Mouse (Mus musculus) Patski (cell line): Measurements from ENCODE around the gene Ptx4. TPM values are rescaled to one million over a fixed set of nuclear protein-coding genes. Genes with fewer than 3 reads are reported as not detected.

Source experiments
- ATAC-seq: fragments of 100-300 bp; one replicate; pipeline ENCODE4 v1.8.0; 2021
- CTCF ChIA-PET: fragments of 350-600 bp; sonication (Branson Sonifier 250); formaldehyde crosslinking; loops from one replicate; lab custom pipeline; 2022; ENCODE audit warnings: inconsistent platforms; lab: Charles Lee
- POLR2A ChIA-PET: fragments of 350-600 bp; sonication (Branson Sonifier 250); formaldehyde crosslinking; loops from one replicate; lab custom pipeline; 2022; ENCODE audit warnings: antibody characterized with exemption, inconsistent platforms; lab: Charles Lee
- DNase-seq: peaks from one replicate; pipeline ENCODE4 v3.0.0-alpha.2; 2011; ENCODE audit warnings: low read depth, low spot score
- H3K27me3 ChIP-seq: fragments of 371-371 bp; one replicate; pipeline ENCODE4 v1.5.1; 2021
- CTCF ChIP-seq: fragments of 100-300 bp; IDR thresholded peaks from one replicate; pipeline ENCODE4 v1.5.1; 2021
- in situ Hi-C: fragments of 300-500 bp; cut with MboI; formaldehyde crosslinking; loops from 3 replicates; pipeline ENCODE4 v1.11.1; 2018; ENCODE audit warnings: low pct_unique_long_range_greater_than_20kb, mixed read lengths
- polyA plus RNA-seq: library from polyadenylated mRNA; unstranded; gene quantifications from one replicate; pipeline ENCODE4 v1.2.3, GENCODE M21; 2021

Ptx4 gene
- polyA plus RNA-seq, 1 experiment from 2014 or later = 0.05 TPM

GRCm38 (mm10) chr17:25138803-25139202 is 18.2 kb downstream of the Ptx4 start:
- ChIA-PET POLR2A (no interaction called here), CTCF (interaction anchor here (1.8 kb wide), 1 partner anchor 22 kb away, joined by 5 read pairs; no protein-coding TSS in a partner anchor)
- no peak for ATAC-seq
- DNase-seq = no peak
- in situ Hi-C loops = no loop called here
- no peak for TF ChIP-seq CTCF
- no peaks in the 10 kb centered on the region for H3K27me3 ChIP-seq

GRCm38 (mm10) chr17:25139960-25140359 is 19.4 kb downstream of the Ptx4 start:
- POLR2A ChIA-PET = no interaction called here
- ATAC-seq (no peak), DNase-seq (no peak)
- CTCF ChIA-PET = interaction anchor here (1.3 to 1.8 kb wide), 3 partner anchors 10 to 28 kb away, joined by 3 to 5 read pairs (median 3); no protein-coding TSS in a partner anchor
- no peaks in the 10 kb centered on the region for H3K27me3 ChIP-seq
- TF ChIP-seq CTCF = no peak
- in situ Hi-C loops = no loop called here

- ChIA-PET POLR2A (no interaction called here), CTCF (interaction anchor here (1.5 kb wide), 1 partner anchor 22 kb away, joined by 3 read pairs; the partner anchor contains the start of gene BC003965)
- in situ Hi-C loops = no loop called here
- ATAC-seq (no peak), DNase-seq (no peak)
- no peak for TF ChIP-seq CTCF
- no peaks in the 10 kb centered on the region for H3K27me3 ChIP-seq
Measured at GRCm38 (mm10) chr17:25162161-25162560, 41.6 kb downstream of the Ptx4 start, which contains the start of gene Ccdc154. TSS of gene Ccdc154 (plus strand) at chr17:25162461.

- TF ChIP-seq CTCF = no peak
- in situ Hi-C loops = no loop called here
- ATAC-seq = no peak
- H3K27me3 ChIP-seq = no peaks in the 10 kb centered on the region
- POLR2A ChIA-PET = interaction anchor here (1.4 kb wide), 1 partner anchor 8 kb away, joined by 3 read pairs; no protein-coding TSS in a partner anchor
- CTCF ChIA-PET = interaction anchor here (1.5 kb wide), 1 partner anchor 21 kb away, joined by 3 read pairs; the partner anchor contains the start of gene BC003965
- no peak for DNase-seq
Measured at GRCm38 (mm10) chr17:25163387-25163786, 42.8 kb downstream of the Ptx4 start.

- in situ Hi-C loops = no loop called here
- DNase-seq (no peak), ATAC-seq (no peak)
- POLR2A ChIA-PET = no interaction called here
- TF ChIP-seq CTCF = no peak
- CTCF ChIA-PET = no interaction called here
- H3K27me3 ChIP-seq = no peaks in the 10 kb centered on the region
Measured at GRCm38 (mm10) chr17:25164770-25165169, 44.2 kb downstream of the Ptx4 start.

- no peak for TF ChIP-seq CTCF
- CTCF ChIA-PET = no interaction called here
- in situ Hi-C loops = no loop called here
- POLR2A ChIA-PET = no interaction called here
- no peaks in the 10 kb centered on the region for H3K27me3 ChIP-seq
- ATAC-seq (no peak), DNase-seq (no peak)
Measured at GRCm38 (mm10) chr17:25165970-25166671, 45.6 kb downstream of the Ptx4 start.

GRCm38 (mm10) chr17:25169706-25170105 is 49.1 kb downstream of the Ptx4 start:
- no peaks in the 10 kb centered on the region for H3K27me3 ChIP-seq
- in situ Hi-C loops = no loop called here
- POLR2A ChIA-PET = no interaction called here
- TF ChIP-seq CTCF = no peak
- DNase-seq = no peak
- CTCF ChIA-PET = no interaction called here
- ATAC-seq = no peak

GRCm38 (mm10) chr17:25172558-25172957 is 52.0 kb downstream of the Ptx4 start:
- TF ChIP-seq CTCF = no peak
- in situ Hi-C loops = no loop called here
- ATAC-seq = no peak
- ChIA-PET CTCF (no interaction called here), POLR2A (interaction anchor here (0.6 to 1.2 kb wide), 2 partner anchors 12 to 529 kb away, joined by 3 read pairs; partner anchors contain the start of gene BC003965)
- no peak for DNase-seq
- peaks cover 7% of the 10 kb centered on the region for H3K27me3 ChIP-seq

Other genes with a start within 250 kb of the Ptx4 start
- gene Nubp2, start 234.4 kb upstream of the Ptx4 start, polyA plus RNA-seq = 49.8 TPM
- 32.4 TPM for gene Spsb3, start 234.1 kb upstream of the Ptx4 start, polyA plus RNA-seq
- 21.4 TPM for gene Eme2, start 225.7 kb upstream of the Ptx4 start, polyA plus RNA-seq
- gene Mrps34, start 225.6 kb upstream of the Ptx4 start, polyA plus RNA-seq = 115 TPM
- gene Nme3, start 224.3 kb upstream of the Ptx4 start, polyA plus RNA-seq = 39.8 TPM
- gene Mapk8ip3, start 183.8 kb upstream of the Ptx4 start, polyA plus RNA-seq = 66.3 TPM
- gene Jpt2, start 160.1 kb upstream of the Ptx4 start, polyA plus RNA-seq = 50.2 TPM
- gene Cramp1l, start 105.0 kb upstream of the Ptx4 start, polyA plus RNA-seq = 14.6 TPM
- gene Ift140, start 104.7 kb upstream of the Ptx4 start, polyA plus RNA-seq = 24.5 TPM
- gene Tmem204, start 37.2 kb upstream of the Ptx4 start, polyA plus RNA-seq = 0.14 TPM
- 26.7 TPM for gene Telo2, start 4.8 kb upstream of the Ptx4 start, polyA plus RNA-seq
- gene Clcn7, start 12.6 kb downstream of the Ptx4 start, polyA plus RNA-seq = 47.5 TPM
- gene Ccdc154, start 41.7 kb downstream of the Ptx4 start, polyA plus RNA-seq = 0.32 TPM
- gene Gm38655, start 54.7 kb downstream of the Ptx4 start, polyA plus RNA-seq = not detected
- 14.8 TPM for gene BC003965, start 63.8 kb downstream of the Ptx4 start, polyA plus RNA-seq
- 9.8 TPM for gene Unkl, start 67.6 kb downstream of the Ptx4 start, polyA plus RNA-seq
- 43.1 TPM for gene Gnptg, start 119.4 kb downstream of the Ptx4 start, polyA plus RNA-seq
- gene Tsr3, start 119.4 kb downstream of the Ptx4 start, polyA plus RNA-seq = 40.6 TPM
- 0.12 TPM for gene Baiap3, start 135.6 kb downstream of the Ptx4 start, polyA plus RNA-seq
- 437 TPM for gene Ube2i, start 153.9 kb downstream of the Ptx4 start, polyA plus RNA-seq
- not detected for gene Prss34, start 177.6 kb downstream of the Ptx4 start, polyA plus RNA-seq
- not detected for gene Prss28, start 187.9 kb downstream of the Ptx4 start, polyA plus RNA-seq
- not detected for gene Prss29, start 197.9 kb downstream of the Ptx4 start, polyA plus RNA-seq
- not detected for gene Tpsab1, start 224.8 kb downstream of the Ptx4 start, polyA plus RNA-seq
- gene Tpsb2, start 245.5 kb downstream of the Ptx4 start, polyA plus RNA-seq = not detected
- not detected for gene Tpsg1, start 248.5 kb downstream of the Ptx4 start, polyA plus RNA-seq